Mouse (Mus musculus): Measurements from ENCODE around the gene Dnah8. TPM values are rescaled to one million over a fixed set of nuclear protein-coding genes. Genes with fewer than 3 reads are reported as not detected.

Gene Dnah8
- total and polyA plus RNA-seq, 3 experiments = 15.4 to 143 (median 19.5) TPM

DNA sequence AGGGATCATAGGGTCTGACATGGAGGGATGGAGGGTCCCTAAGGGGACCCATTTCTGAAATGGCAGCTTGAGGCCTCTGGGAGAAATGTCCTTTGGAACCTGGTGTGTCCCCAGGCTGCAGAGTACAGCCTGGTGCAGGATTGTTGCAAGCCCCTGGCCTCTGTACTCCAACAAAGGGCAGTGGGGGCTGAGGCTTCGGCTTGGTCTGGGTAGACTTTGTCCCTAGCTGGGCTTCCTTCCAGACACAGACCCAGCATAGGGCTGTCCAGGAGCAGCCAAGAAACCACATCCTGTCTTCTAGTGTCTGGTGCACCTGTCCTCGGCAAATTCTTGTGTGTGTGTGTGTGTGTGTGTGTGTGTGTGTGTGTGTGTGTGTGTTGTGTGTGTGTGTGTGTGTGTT lies 279.9 kb downstream of the Dnah8 start:
- no peak overlapping the region for H3K4me3 ChIP-seq (ENCODE audit: control insufficient read depth in 1 of 2, insufficient read depth in 1 of 2, low read depth in 2 of 2, low read length in 2 of 2)
- no peaks in the 10 kb centered on the region for H3K79me2 ChIP-seq (ENCODE audit: control insufficient read depth, insufficient read depth, low read length, poor library complexity)
- no peak overlapping the region for H3K27ac ChIP-seq (ENCODE audit: control insufficient read depth, low read depth, low read length)
- no peaks in the 10 kb centered on the region for H3K9me3 ChIP-seq (replicated peaks; ENCODE audit: insufficient read depth, low read length)
- TF ChIP-seq ZMIZ1 (IDR thresholded peaks at IDR 0.05; ENCODE audit: low read depth, low read length) (no peak), SMC3 (IDR thresholded peaks at IDR 0.05; ENCODE audit: low read depth, low read length) (no peak), MAZ (IDR thresholded peaks at IDR 0.05; ENCODE audit: low read depth, low read length) (no peak), NRF1 (IDR thresholded peaks at IDR 0.05; ENCODE audit: insufficient read depth, low read depth, low read length, poor library complexity, severe bottlenecking) (no peak), EP300 (IDR thresholded peaks at IDR 0.05; ENCODE audit: low read depth in 1 of 2, low read length in 2 of 2) (no peak), HCFC1 (IDR thresholded peaks at IDR 0.05; ENCODE audit: low read depth, low read length) (no peak), NELFE (IDR thresholded peaks at IDR 0.05; ENCODE audit: low read depth, low read length) (no peak), ETS1 (IDR thresholded peaks at IDR 0.05; ENCODE audit: low read depth, low read length) (no peak), CHD2 (IDR thresholded peaks at IDR 0.05; ENCODE audit: low read length) (no peak), ZNF384 (IDR thresholded peaks at IDR 0.05; ENCODE audit: low read depth, low read length) (no peak), RAD21 (IDR thresholded peaks at IDR 0.05; ENCODE audit: low read depth, low read length) (no peak), ELF1 (IDR thresholded peaks at IDR 0.05; ENCODE audit: low read depth, low read length) (no peak)
- H3K9ac ChIP-seq (ENCODE audit: control insufficient read depth, low read depth, low read length, poor library complexity, severe bottlenecking) = no peak overlapping the region
- no peak for DNase-seq (ENCODE audit: low read depth, low spot score)
- H3K4me1 ChIP-seq (ENCODE audit: control insufficient read depth in 1 of 2, insufficient read depth in 2 of 2, low read length in 2 of 2) = no peaks in the 10 kb centered on the region
- no peaks in the 10 kb centered on the region for H3K27me3 ChIP-seq (ENCODE audit: control insufficient read depth in 1 of 2, insufficient read depth in 2 of 2, low read length in 2 of 2)
- no peaks in the 10 kb centered on the region for H3K36me3 ChIP-seq (ENCODE audit: control insufficient read depth in 1 of 2, insufficient read depth in 2 of 2, low read length in 2 of 2)

DNA sequence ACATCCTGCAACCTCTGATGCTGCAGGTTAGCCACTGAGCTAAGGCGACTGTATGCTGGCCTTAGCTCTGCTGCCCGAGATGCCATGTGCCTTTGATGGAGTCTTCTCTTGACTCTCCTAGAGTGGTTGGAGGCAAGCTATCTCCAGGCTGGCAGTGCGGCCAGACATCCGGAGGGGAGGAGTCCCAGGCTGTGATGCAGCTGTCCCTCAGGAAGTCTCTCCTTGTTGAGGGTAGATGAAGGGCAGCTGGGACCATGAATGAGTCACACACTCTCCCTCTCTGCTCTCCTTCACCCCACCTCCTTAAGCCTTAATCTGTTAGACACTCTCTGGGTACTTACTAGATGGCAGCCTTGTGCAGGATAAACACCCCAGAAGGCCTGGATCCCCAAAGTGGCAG lies 283.4 kb downstream of the Dnah8 start:
- Histone ChIP-seq H3K4me1 (ENCODE audit: control insufficient read depth in 1 of 2, insufficient read depth in 2 of 2, low read length in 2 of 2) (no peaks in the 10 kb centered on the region), H3K27me3 (ENCODE audit: control insufficient read depth in 1 of 2, insufficient read depth in 2 of 2, low read length in 2 of 2) (no peaks in the 10 kb centered on the region), H3K36me3 (ENCODE audit: control insufficient read depth in 1 of 2, insufficient read depth in 2 of 2, low read length in 2 of 2) (no peaks in the 10 kb centered on the region), H3K79me2 (ENCODE audit: control insufficient read depth, insufficient read depth, low read length, poor library complexity) (no peaks in the 10 kb centered on the region), H3K9ac (ENCODE audit: control insufficient read depth, low read depth, low read length, poor library complexity, severe bottlenecking) (no peak overlapping the region), H3K4me3 (ENCODE audit: control insufficient read depth in 1 of 2, insufficient read depth in 1 of 2, low read depth in 2 of 2, low read length in 2 of 2) (no peak overlapping the region), H3K27ac (ENCODE audit: control insufficient read depth, low read depth, low read length) (no peak overlapping the region), H3K9me3 (replicated peaks; ENCODE audit: insufficient read depth, low read length) (no peaks in the 10 kb centered on the region)
- no peak for DNase-seq (ENCODE audit: low read depth, low spot score)
- TF ChIP-seq ZNF384 (IDR thresholded peaks at IDR 0.05; ENCODE audit: low read depth, low read length) = no peak
- no peak for TF ChIP-seq UBTF (IDR thresholded peaks at IDR 0.05; ENCODE audit: borderline replicate concordance, insufficient read depth, low read depth, low read length)
- TF ChIP-seq E2F4 (IDR thresholded peaks at IDR 0.05; ENCODE audit: borderline replicate concordance, low read depth, low read length) = no peak
- no peak for TF ChIP-seq JUND (IDR thresholded peaks at IDR 0.05; ENCODE audit: low read depth, low read length)
- no peak for TF ChIP-seq RAD21 (IDR thresholded peaks at IDR 0.05; ENCODE audit: low read depth, low read length)
- no peak for TF ChIP-seq MAFK (IDR thresholded peaks at IDR 0.05; ENCODE audit: borderline replicate concordance, low read depth, low read length)
- no peak for TF ChIP-seq USF2 (IDR thresholded peaks at IDR 0.05; ENCODE audit: borderline replicate concordance in 1 of 2, insufficient read depth in 1 of 2, low read depth in 1 of 2, low read length in 2 of 2)
- TF ChIP-seq MEF2A (IDR thresholded peaks at IDR 0.05; ENCODE audit: extremely low read depth, insufficient replicate concordance, low read depth, low read length, poor library complexity, severe bottlenecking) = no peak
- no peak for TF ChIP-seq ZKSCAN1 (IDR thresholded peaks at IDR 0.05; ENCODE audit: low read depth, low read length)
- no peak for TF ChIP-seq TAL1 (IDR thresholded peaks at IDR 0.05; ENCODE audit: low read length)
- TF ChIP-seq MYC (IDR thresholded peaks at IDR 0.05; ENCODE audit: low read depth, low read length) = no peak

Data from MEL (cell line).